Mouse (Mus musculus) liver, postnatal 0 days (tissue): ENCODE results near the gene Adgrl1. TPM values are rescaled to one million over a fixed set of nuclear protein-coding genes. Genes with fewer than 3 reads are reported as not detected.

Experiments used
- ATAC-seq: fragments of 200-750 bp; cut with Nextera tagmentation; 2 replicates; pipeline ENCODE4 v1.8.0; 2017; ENCODE audit warnings: mild to moderate bottlenecking, moderate library complexity
- DNase-seq: peaks from one replicate; pipeline ENCODE4 v3.0.0-alpha.2; 2016
- H3K27ac ChIP-seq: fragments of 300-500 bp; sonication (generic); 2 replicates; pipeline ENCODE4 v1.5.1; 2014; ENCODE audit warnings: antibody characterized with exemption, moderate library complexity, mild to moderate bottlenecking, low read depth
- H3K27me3 ChIP-seq: fragments of 300-500 bp; sonication (generic); 2 replicates; pipeline ENCODE4 v1.6.1; 2014; ENCODE audit warnings: low read length, control low read depth, mixed read lengths; ENCODE audit not compliant: insufficient read depth
- H3K36me3 ChIP-seq: fragments of 300-500 bp; sonication (generic); replicated peaks from 2 replicates; pipeline ENCODE4 v1.6.1; 2014; ENCODE audit warnings: mild to moderate bottlenecking, control low read depth, low read length, moderate library complexity, mixed read lengths; ENCODE audit not compliant: insufficient read depth
- H3K4me1 ChIP-seq: fragments of 300-500 bp; sonication (generic); 2 replicates; pipeline ENCODE4 v1.6.1; 2014; ENCODE audit warnings: antibody characterized with exemption, mild to moderate bottlenecking, control low read depth; ENCODE audit not compliant: insufficient read depth
- H3K4me2 ChIP-seq: fragments of 300-500 bp; sonication (generic); 2 replicates; pipeline ENCODE4 v1.6.1; 2014; ENCODE audit warnings: low read depth, mild to moderate bottlenecking, low read length, moderate library complexity, mixed read lengths
- H3K4me3 ChIP-seq: fragments of 300-500 bp; sonication (generic); 2 replicates; pipeline ENCODE4 v1.5.1; 2014; ENCODE audit warnings: low read depth, low read length
- H3K9ac ChIP-seq: fragments of 300-500 bp; sonication (generic); replicated peaks from 2 replicates; pipeline ENCODE4 v1.6.1; 2014; ENCODE audit warnings: mild to moderate bottlenecking, moderate library complexity
- H3K9me3 ChIP-seq: fragments of 300-500 bp; sonication (generic); 2 replicates; pipeline ENCODE4 v1.6.1; 2016; ENCODE audit warnings: mild to moderate bottlenecking, control low read depth, low read length, mixed read lengths
- CTCF ChIP-seq: sonication (generic); IDR thresholded peaks from 2 replicates; pipeline ENCODE4 v1.5.1; 2016; ENCODE audit warnings: antibody characterized with exemption, low read depth
- EP300 ChIP-seq: IDR thresholded peaks from 2 replicates; pipeline ENCODE4 v1.6.1; 2016; ENCODE audit warnings: antibody characterized with exemption, low read depth, mild to moderate bottlenecking
- WGBS: fragments of 180-500 bp; shearing (Covaris S2); extraction: QIAGEN DNeasy Blood & Tissue Kit; methylation state at CpG from one replicate; pipeline ENCODE4 v1.1.7; 2014; ENCODE audit not compliant: insufficient replicate concordance; 5-methylcytosine and 5-hydroxymethylcytosine counted together
- polyA plus RNA-seq: library from polyadenylated mRNA; unstranded; fragments of >200 nt; fragmentation: Nextera tagmentation; extraction: Ambion mirVana; gene quantifications from 2 replicates; pipeline ENCODE4 v1.2.1, GENCODE M21; 2015

The Adgrl1 gene
- 0.96 and 1.5 TPM in 2 replicates for polyA plus RNA-seq

- H3K4me1 ChIP-seq: peaks cover 10% of the 10 kb centered on the region; the same call in 1 of the 2 replicates
- ATAC-seq (peak; percentile 77), DNase-seq (peak; percentile 79)
- H3K36me3 ChIP-seq: no peaks in the 10 kb centered on the region
- no peak for TF ChIP-seq EP300
- TF ChIP-seq CTCF: no peak
- H3K9ac ChIP-seq: peak within 1 kb of the TSS; percentile 65
- peak within 1 kb of the TSS; percentile 64 for H3K27ac ChIP-seq
- H3K4me3 ChIP-seq: peak within 1 kb of the TSS; percentile 66
- H3K27me3 ChIP-seq: peaks cover 39% of the 10 kb centered on the region
- no peaks in the 10 kb centered on the region for H3K9me3 ChIP-seq
- H3K4me2 ChIP-seq: peak within 1 kb of the TSS; percentile 94
- WGBS: under 1% methylated on average over 38 of the region's 70 CpGs
Measured at GRCm38 (mm10) chr8:83899363-83900252, at the start of gene Adgrl1. TSS of gene Adgrl1 (plus strand) at chr8:83900105.

GRCm38 (mm10) chr8:83852329-83852728 lies 47.6 kb upstream of the Adgrl1 start:
- TF ChIP-seq CTCF: no peak
- TF ChIP-seq EP300: no peak
- H3K4me3 ChIP-seq: no peak overlapping the region
- H3K9me3 ChIP-seq: no peaks in the 10 kb centered on the region; the same call in 1 of the 2 replicates
- DNase-seq (no peak), ATAC-seq (no peak)
- H3K4me1 ChIP-seq: no peaks in the 10 kb centered on the region
- no peaks in the 10 kb centered on the region for H3K36me3 ChIP-seq
- H3K27ac ChIP-seq: no peak overlapping the region
- no peak overlapping the region for H3K9ac ChIP-seq
- no peaks in the 10 kb centered on the region for H3K27me3 ChIP-seq
- no peak overlapping the region for H3K4me2 ChIP-seq
- WGBS: 27% methylated on average over 8 of the region's 8 CpGs

- no peaks in the 10 kb centered on the region for H3K4me1 ChIP-seq
- ATAC-seq: no peak
- 70% methylated on average over 3 of the region's 3 CpGs for WGBS
Measured at GRCm38 (mm10) chr8:83853323-83854050, 46.4 kb upstream of the Adgrl1 start.

GRCm38 (mm10) chr8:83856486-83857065 lies 43.3 kb upstream of the Adgrl1 start:
- WGBS: 76% methylated on average over 6 of the region's 6 CpGs
- ATAC-seq: no peak

More at GRCm38 (mm10) chr8:83853323-83854050, 46.4 kb upstream of the Adgrl1 start:
- no peaks in the 10 kb centered on the region for H3K27me3 ChIP-seq
- DNase-seq: no peak
- no peaks in the 10 kb centered on the region for H3K36me3 ChIP-seq
- H3K27ac ChIP-seq: no peak overlapping the region
- no peak for TF ChIP-seq CTCF
- TF ChIP-seq EP300: no peak
- no peak overlapping the region for H3K4me2 ChIP-seq
- no peak overlapping the region for H3K4me3 ChIP-seq
- H3K9me3 ChIP-seq: no peaks in the 10 kb centered on the region; the same call in 1 of the 2 replicates
- H3K9ac ChIP-seq: no peak overlapping the region

GRCm38 (mm10) chr8:83862439-83863268 lies 37.3 kb upstream of the Adgrl1 start:
- ATAC-seq: no peak
- TF ChIP-seq EP300: no peak
- TF ChIP-seq CTCF: no peak
- H3K9me3 ChIP-seq: no peaks in the 10 kb centered on the region
- no peak overlapping the region for H3K9ac ChIP-seq
- H3K27me3 ChIP-seq: peaks cover 6% of the 10 kb centered on the region; the same call in 1 of the 2 replicates
- no peaks in the 10 kb centered on the region for H3K36me3 ChIP-seq
- no peak for DNase-seq
- no peaks in the 10 kb centered on the region for H3K4me1 ChIP-seq
- H3K4me2 ChIP-seq: peak overlapping the region; percentile 34
- no peak overlapping the region for H3K27ac ChIP-seq
- WGBS: 12% methylated on average over 24 of the region's 24 CpGs
- H3K4me3 ChIP-seq: no peak overlapping the region

More at GRCm38 (mm10) chr8:83856486-83857065, 43.3 kb upstream of the Adgrl1 start:
- Histone ChIP-seq H3K4me3 (no peak overlapping the region), H3K27ac (no peak overlapping the region), H3K36me3 (no peaks in the 10 kb centered on the region), H3K4me2 (no peak overlapping the region), H3K9me3 (no peaks in the 10 kb centered on the region), H3K27me3 (no peaks in the 10 kb centered on the region), H3K9ac (no peak overlapping the region), H3K4me1 (no peaks in the 10 kb centered on the region)
- DNase-seq: no peak
- TF ChIP-seq EP300: no peak
- TF ChIP-seq CTCF: no peak
